Mouse (Mus musculus) hindbrain, embryonic 12.5 days (tissue): ENCODE measurements around the gene Iqcj. TPM values are rescaled to one million over a fixed set of nuclear protein-coding genes. Genes with fewer than 3 reads are reported as not detected.

ENCODE experiments used
- ATAC-seq: fragments of 200-750 bp; cut with Nextera tagmentation; 2 replicates; pipeline ENCODE4 v1.8.0; 2017; ENCODE audit warnings: moderate TSS enrichment; ENCODE audit not compliant: low FRiP score
- H3K27ac ChIP-seq: fragments of 300-500 bp; sonication (generic); 2 replicates; pipeline ENCODE4 v1.5.1; 2016; ENCODE audit warnings: mild to moderate bottlenecking
- H3K27me3 ChIP-seq: fragments of 300-500 bp; sonication (generic); 2 replicates; pipeline ENCODE4 v1.6.1; 2016; ENCODE audit warnings: mild to moderate bottlenecking
- H3K36me3 ChIP-seq: fragments of 300-500 bp; sonication (generic); 2 replicates; pipeline ENCODE4 v1.6.1; 2016; ENCODE audit warnings: mild to moderate bottlenecking
- H3K4me1 ChIP-seq: fragments of 300-500 bp; sonication (generic); 2 replicates; pipeline ENCODE4 v1.6.1; 2016
- H3K4me2 ChIP-seq: fragments of 300-500 bp; sonication (generic); replicated peaks from 2 replicates; pipeline ENCODE4 v1.6.1; 2016; ENCODE audit warnings: mild to moderate bottlenecking
- H3K4me3 ChIP-seq: fragments of 300-500 bp; sonication (generic); 2 replicates; pipeline ENCODE4 v1.5.1; 2016; ENCODE audit warnings: mild to moderate bottlenecking
- H3K9ac ChIP-seq: fragments of 300-500 bp; sonication (generic); 2 replicates; pipeline ENCODE4 v1.6.1; 2016; ENCODE audit warnings: mild to moderate bottlenecking, moderate library complexity
- H3K9me3 ChIP-seq: fragments of 300-500 bp; sonication (generic); replicated peaks from 2 replicates; pipeline ENCODE4 v1.6.1; 2016; ENCODE audit warnings: mild to moderate bottlenecking
- WGBS: fragments of 180-500 bp; shearing (Covaris S2); methylation state at CpG from one replicate; pipeline ENCODE4 v1.1.7; 2016; 5-methylcytosine and 5-hydroxymethylcytosine counted together
- polyA plus RNA-seq: library from polyadenylated mRNA; unstranded; fragments of >200 nt; fragmentation: Nextera tagmentation; extraction: Ambion mirVana; gene quantifications from 2 replicates; pipeline ENCODE4 v1.2.1, GENCODE M21; 2016

Gene Iqcj
- polyA plus RNA-seq, 1 experiment from 2014 or later = 0.63 TPM

DNA sequence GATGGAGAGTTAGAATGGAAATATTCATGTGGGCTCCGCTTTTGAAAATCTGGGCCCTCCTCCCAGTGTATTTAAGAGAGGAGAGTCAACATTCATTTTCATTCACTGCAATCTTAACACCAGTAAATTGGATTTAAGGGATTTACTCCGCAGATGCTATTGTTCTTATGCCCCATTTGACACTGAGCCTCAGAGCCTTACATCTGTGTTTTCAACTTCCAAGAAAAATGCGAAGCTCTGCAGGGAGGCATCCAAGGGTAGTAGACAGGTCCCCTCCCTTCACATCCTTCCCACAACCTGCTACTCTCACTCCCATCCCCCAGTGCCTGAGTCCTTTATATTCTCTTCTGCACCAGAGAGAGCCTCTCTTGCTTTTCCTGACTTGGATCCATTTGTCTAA lies 68.1 kb downstream of the Iqcj start:
- peak; percentile 72; the same call in 1 of the 2 replicates for ATAC-seq
- Histone ChIP-seq H3K27ac (peak overlapping the region; percentile 45), H3K27me3 (no peaks in the 10 kb centered on the region), H3K4me3 (no peak overlapping the region), H3K4me2 (no peak overlapping the region), H3K9me3 (no peaks in the 10 kb centered on the region), H3K9ac (no peak overlapping the region), H3K36me3 (no peaks in the 10 kb centered on the region), H3K4me1 (peaks cover 8% of the 10 kb centered on the region; the same call in 1 of the 2 replicates)
- WGBS = 24% methylated on average over 3 of the region's 3 CpGs

DNA sequence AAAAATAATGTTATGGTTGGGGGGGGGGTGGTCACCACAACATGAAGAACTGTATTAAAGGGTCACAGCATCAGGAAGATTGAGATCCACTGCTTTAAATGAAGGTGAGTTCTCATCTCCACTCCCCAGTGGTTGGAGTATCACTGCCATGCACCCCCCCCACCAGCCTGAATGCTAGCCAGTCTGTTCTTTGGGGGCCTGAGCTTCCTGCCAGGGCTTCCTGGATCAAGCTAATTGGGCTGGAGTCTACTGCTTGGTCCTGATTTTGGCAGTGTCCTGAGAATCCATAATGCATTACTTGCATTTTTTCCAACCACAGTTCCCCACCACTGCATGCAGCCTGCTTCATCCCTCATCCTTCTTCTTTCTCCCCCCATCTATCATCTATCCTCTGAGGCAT lies 68.7 kb downstream of the Iqcj start:
- Histone ChIP-seq H3K4me1 (peaks cover 8% of the 10 kb centered on the region; the same call in 1 of the 2 replicates), H3K27me3 (no peaks in the 10 kb centered on the region)

DNA sequence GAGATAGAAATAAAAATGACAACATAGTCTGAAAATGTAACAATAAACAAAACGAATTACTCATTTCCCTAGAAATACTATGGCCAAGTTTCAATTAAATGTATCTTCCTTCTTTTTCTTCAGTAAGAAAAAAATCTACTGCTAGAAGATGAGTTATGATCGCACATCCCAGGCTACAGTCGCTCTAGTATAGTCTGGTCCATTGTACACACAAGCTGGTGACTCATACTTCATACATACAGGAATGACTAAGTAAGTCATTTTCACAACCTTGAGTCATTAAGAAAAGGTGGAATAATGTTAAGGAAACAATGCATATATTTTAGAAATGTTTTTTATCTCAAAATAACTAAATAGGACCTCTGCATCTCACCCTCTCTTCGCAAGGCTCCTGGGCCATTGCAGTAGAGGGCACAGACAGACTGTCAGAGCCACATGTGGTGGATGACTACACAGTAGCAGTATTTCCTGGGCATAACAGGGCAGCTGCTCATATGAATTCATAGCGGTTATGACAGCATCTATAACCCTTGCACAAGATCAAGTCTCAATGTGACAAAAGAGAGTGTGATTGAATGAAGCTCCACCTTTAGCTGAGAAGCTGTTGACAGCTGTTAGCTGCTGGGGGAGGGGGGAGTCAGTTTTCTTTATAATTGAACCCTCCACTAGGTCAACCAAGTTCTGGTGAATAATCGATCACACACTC lies 70.1 kb downstream of the Iqcj start:
- no peak for ATAC-seq
- 88% methylated on average over 6 of the region's 6 CpGs for WGBS
- Histone ChIP-seq H3K9me3 (no peaks in the 10 kb centered on the region), H3K36me3 (no peaks in the 10 kb centered on the region), H3K27me3 (no peaks in the 10 kb centered on the region), H3K9ac (no peak overlapping the region), H3K4me3 (no peak overlapping the region), H3K4me1 (peaks cover 8% of the 10 kb centered on the region; the same call in 1 of the 2 replicates), H3K4me2 (no peak overlapping the region), H3K27ac (no peak overlapping the region)

More for the DNA sequence above, 68.7 kb downstream of the Iqcj start:
- Histone ChIP-seq H3K36me3 (no peaks in the 10 kb centered on the region), H3K27ac (peak overlapping the region; percentile 61), H3K9me3 (no peaks in the 10 kb centered on the region), H3K4me3 (no peak overlapping the region), H3K4me2 (no peak overlapping the region), H3K9ac (no peak overlapping the region)
- ATAC-seq = no peak

DNA sequence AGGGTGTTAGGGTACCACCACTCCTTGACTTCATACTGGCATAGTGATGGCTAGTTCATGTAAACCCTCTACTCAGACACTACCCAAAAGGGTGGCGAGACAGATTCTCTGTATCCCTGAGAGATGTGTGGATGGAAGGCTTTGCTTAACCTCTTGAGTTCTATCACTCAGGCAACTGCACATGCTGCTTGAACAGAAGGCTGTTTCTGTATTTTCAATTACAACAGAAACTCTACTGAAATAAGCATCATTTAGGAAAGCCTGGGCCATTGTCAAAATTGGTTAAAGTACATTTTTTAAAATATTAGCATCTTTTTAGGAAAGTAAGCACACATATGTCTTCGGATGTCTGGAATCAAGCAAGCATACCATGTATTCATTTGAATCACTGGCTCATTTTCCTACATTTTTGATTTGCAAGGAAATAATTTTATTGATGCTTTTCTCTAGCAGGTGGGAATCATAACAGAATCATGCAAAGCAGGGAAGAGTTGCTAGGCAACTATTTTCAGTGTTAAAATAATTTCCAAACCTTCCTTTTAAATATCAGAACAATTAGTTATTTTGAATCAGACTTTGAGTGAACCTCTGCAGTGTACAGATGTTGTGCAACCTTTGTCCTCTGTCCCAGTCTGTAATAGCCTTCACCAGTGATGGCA lies 82.4 kb downstream of the Iqcj start:
- no peak for ATAC-seq
- no peaks in the 10 kb centered on the region for H3K27me3 ChIP-seq
- no peaks in the 10 kb centered on the region for H3K36me3 ChIP-seq
- 86% methylated on average over 2 of the region's 2 CpGs for WGBS
- no peak overlapping the region for H3K4me3 ChIP-seq
- H3K4me2 ChIP-seq = no peak overlapping the region
- H3K4me1 ChIP-seq = no peaks in the 10 kb centered on the region
- H3K27ac ChIP-seq = no peak overlapping the region
- H3K9ac ChIP-seq = no peak overlapping the region
- H3K9me3 ChIP-seq = no peaks in the 10 kb centered on the region

DNA sequence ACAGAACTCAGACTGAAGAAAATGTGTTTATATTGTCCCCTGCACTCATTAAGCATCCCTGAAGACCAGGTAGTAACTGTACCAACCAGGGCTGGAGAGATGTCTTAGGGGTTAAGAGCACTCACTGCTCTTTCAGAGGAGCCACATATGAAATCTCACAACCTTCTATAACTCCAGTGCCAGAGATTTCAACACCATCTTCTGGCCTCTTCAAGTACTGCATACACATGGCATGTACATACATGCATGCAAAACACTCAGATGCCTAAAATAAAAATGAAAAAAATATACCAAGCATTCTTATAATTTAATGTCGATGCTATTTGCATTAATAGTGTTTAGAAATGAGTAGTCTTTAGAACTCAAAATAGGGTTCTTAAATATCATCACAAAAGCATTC lies 88.0 kb downstream of the Iqcj start:
- peaks cover 3% of the 10 kb centered on the region; the same call in 1 of the 2 replicates for H3K4me1 ChIP-seq
- H3K27me3 ChIP-seq = no peaks in the 10 kb centered on the region
- no peak overlapping the region for H3K4me3 ChIP-seq
- no peaks in the 10 kb centered on the region for H3K9me3 ChIP-seq
- no peak overlapping the region for H3K9ac ChIP-seq
- ATAC-seq = no peak
- H3K4me2 ChIP-seq = no peak overlapping the region
- H3K36me3 ChIP-seq = no peaks in the 10 kb centered on the region
- WGBS = 86% methylated on average over 1 of the region's 1 CpGs
- no peak overlapping the region for H3K27ac ChIP-seq

DNA sequence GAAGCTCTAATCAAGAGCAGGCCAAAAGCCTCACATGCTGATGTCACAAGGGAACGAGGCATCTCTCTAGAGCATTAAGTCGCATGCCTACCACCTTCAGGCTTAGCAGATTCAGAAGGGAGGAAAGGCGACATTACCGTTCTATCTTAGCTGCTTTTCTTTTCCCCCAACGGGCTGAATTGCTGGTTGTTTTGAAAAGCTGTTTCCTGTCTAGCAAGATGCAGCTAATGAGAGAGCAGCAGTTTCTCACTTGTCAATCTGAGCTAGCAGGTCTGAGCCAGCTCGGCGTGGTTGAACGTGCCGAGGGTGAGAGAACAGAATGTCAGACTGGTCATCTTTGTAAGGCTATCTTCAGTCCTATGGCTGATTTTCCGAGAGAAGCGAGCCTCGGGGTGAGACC lies 91.3 kb downstream of the Iqcj start:
- no peak overlapping the region for H3K9ac ChIP-seq
- H3K4me1 ChIP-seq = peaks cover 3% of the 10 kb centered on the region; the same call in 1 of the 2 replicates
- H3K9me3 ChIP-seq = no peaks in the 10 kb centered on the region
- 0 out of 2 replicates have a peak overlapping the region, but pooled peaks have one; percentile 23 for H3K27ac ChIP-seq
- H3K4me2 ChIP-seq = no peak overlapping the region
- H3K27me3 ChIP-seq = no peaks in the 10 kb centered on the region
- H3K36me3 ChIP-seq = no peaks in the 10 kb centered on the region
- no peak for ATAC-seq
- no peak overlapping the region for H3K4me3 ChIP-seq
- 62% methylated on average over 12 of the region's 12 CpGs for WGBS

DNA sequence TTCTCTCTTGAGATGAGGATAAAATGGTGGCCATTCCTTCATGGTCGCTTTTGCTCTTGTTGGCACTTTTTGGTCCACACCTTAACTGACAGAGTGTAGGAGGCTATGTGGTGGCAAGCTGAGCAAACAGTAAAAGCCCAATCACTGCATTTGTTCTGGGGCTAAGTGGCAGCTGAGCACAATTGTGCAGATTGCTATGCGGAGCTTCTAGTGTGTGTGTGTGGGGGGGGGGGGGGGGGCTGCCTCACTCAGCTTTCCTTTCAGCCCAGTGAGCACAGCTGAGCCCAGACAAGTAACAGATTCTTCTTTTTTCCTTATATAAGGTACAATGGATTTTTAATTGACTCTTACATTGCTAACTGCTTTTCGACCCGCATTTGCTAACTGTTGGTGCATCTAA lies 110.4 kb downstream of the Iqcj start:
- H3K9ac ChIP-seq = no peak overlapping the region
- H3K36me3 ChIP-seq = no peaks in the 10 kb centered on the region
- no peak overlapping the region for H3K4me2 ChIP-seq
- no peak for ATAC-seq
- no peak overlapping the region for H3K4me3 ChIP-seq
- H3K4me1 ChIP-seq = no peaks in the 10 kb centered on the region
- no peak overlapping the region for H3K27ac ChIP-seq
- H3K27me3 ChIP-seq = no peaks in the 10 kb centered on the region
- no peaks in the 10 kb centered on the region for H3K9me3 ChIP-seq
- WGBS = 73% methylated on average over 4 of the region's 4 CpGs

GRCm38 (mm10) chr3:68012342-68012741 lies 120.3 kb downstream of the Iqcj start:
- no peak overlapping the region for H3K4me2 ChIP-seq
- no peaks in the 10 kb centered on the region for H3K36me3 ChIP-seq
- H3K4me1 ChIP-seq = no peaks in the 10 kb centered on the region
- H3K27ac ChIP-seq = no peak overlapping the region
- H3K4me3 ChIP-seq = no peak overlapping the region
- no peak overlapping the region for H3K9ac ChIP-seq
- H3K27me3 ChIP-seq = no peaks in the 10 kb centered on the region
- no peaks in the 10 kb centered on the region for H3K9me3 ChIP-seq
- no peak for ATAC-seq

GRCm38 (mm10) chr3:68015786-68016185 lies 123.8 kb downstream of the Iqcj start:
- Histone ChIP-seq H3K4me1 (no peaks in the 10 kb centered on the region), H3K9me3 (no peaks in the 10 kb centered on the region), H3K4me2 (no peak overlapping the region), H3K36me3 (no peaks in the 10 kb centered on the region), H3K27me3 (no peaks in the 10 kb centered on the region), H3K9ac (no peak overlapping the region), H3K4me3 (no peak overlapping the region), H3K27ac (no peak overlapping the region)
- 0 out of 2 replicates have a peak, but pooled peaks have one; percentile 32 for ATAC-seq
- WGBS = 34% methylated on average over 1 of the region's 1 CpGs

DNA sequence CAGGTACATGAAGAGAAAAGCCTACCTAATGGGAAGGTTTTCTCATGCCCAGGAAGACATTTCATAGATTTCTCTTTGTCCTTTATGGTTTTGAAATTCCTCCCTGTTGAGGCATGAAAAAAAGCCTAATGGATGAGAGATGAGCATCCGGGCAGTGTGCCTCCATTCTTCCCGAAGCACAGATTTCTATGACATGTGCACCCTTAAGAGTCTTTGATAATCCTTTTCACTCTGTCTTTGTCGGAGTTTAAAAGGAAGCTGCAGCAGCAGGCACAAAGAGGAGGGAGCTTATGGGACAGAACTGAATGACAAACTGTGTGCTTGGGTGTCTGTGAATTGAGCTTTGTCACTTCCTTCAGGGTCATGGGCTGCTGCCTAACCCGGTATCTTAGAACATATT lies 127.4 kb downstream of the Iqcj start:
- Histone ChIP-seq H3K27me3 (no peaks in the 10 kb centered on the region), H3K9ac (no peak overlapping the region), H3K36me3 (no peaks in the 10 kb centered on the region), H3K9me3 (no peaks in the 10 kb centered on the region), H3K27ac (no peak overlapping the region), H3K4me3 (no peak overlapping the region), H3K4me1 (no peaks in the 10 kb centered on the region), H3K4me2 (no peak overlapping the region)
- 39% methylated on average over 4 of the region's 4 CpGs for WGBS
- ATAC-seq = no peak

DNA sequence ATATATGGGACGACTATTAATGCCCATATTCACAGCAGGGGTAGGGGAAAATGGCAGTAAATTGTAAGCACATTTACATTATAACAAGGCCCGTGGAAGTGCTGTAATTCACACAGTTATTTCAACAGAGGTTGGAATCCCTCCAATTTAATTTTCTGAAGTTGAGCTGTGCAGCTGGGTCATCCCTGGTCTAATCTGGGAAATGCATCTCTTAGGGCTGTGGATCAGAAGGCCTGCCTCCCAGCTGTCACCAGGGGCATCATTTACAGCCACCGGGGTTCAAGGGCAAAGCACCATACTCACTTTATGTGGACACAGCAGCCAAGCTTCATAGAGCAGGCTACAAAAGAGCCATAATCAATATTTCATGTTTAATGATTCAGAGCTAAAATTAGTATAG lies 144.1 kb downstream of the Iqcj start:
- Histone ChIP-seq H3K27me3 (no peaks in the 10 kb centered on the region), H3K4me2 (no peak overlapping the region), H3K9me3 (no peaks in the 10 kb centered on the region), H3K4me3 (no peak overlapping the region), H3K27ac (peak overlapping the region; percentile 4; the same call in 1 of the 2 replicates), H3K9ac (no peak overlapping the region), H3K36me3 (no peaks in the 10 kb centered on the region), H3K4me1 (peaks cover 3% of the 10 kb centered on the region; the same call in 1 of the 2 replicates)
- WGBS = 47% methylated on average over 3 of the region's 3 CpGs
- ATAC-seq = peak; percentile 71

GRCm38 (mm10) chr3:68042951-68043350 lies 150.9 kb downstream of the Iqcj start:
- ATAC-seq = no peak
- Histone ChIP-seq H3K36me3 (no peaks in the 10 kb centered on the region), H3K9me3 (no peaks in the 10 kb centered on the region), H3K9ac (no peak overlapping the region), H3K27ac (no peak overlapping the region), H3K4me2 (no peak overlapping the region), H3K4me3 (no peak overlapping the region), H3K4me1 (0 out of 2 replicates have a peak, but pooled peaks cover 3% of the 10 kb centered on the region), H3K27me3 (no peaks in the 10 kb centered on the region)
- WGBS = 86% methylated on average over 2 of the region's 2 CpGs
